Comparison of ENCODE assay signal across 17 mouse cellular contexts in the genomic region with DNA sequence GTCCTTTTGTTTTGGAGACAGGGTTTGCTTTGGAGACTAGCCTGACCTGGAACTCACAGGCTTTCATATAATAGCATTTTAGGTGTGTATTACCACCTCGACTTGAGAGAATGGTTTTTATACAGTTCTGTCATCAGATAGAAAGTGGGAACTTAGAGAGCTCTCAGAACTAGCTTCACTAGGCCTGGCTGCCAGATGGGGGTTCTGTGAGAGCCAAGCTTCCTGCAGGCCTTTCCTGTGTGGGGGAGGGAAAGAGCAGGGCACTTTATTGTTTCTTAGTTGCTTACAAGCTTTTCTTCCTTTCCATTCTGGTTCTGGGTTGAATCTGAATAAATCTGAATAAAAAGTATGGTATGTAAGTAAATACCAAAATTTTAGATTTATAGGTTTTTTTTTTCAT. TPM values are rescaled to one million over a fixed set of nuclear protein-coding genes. Genes with fewer than 3 reads are reported as not detected.
DNase-seq lines count a peak whose midpoint lies in the region; ATAC-seq and TF ChIP-seq lines count a peak whose summit lies in the region.
"Had no signal": no experiment of that assay in that cellular context is flagged by ENCODE, and none has a peak within 500 bp of the region (broad histone marks: within the 10 kb centered on the region; RNA-seq: fewer than 3 reads in every experiment).

No protein-coding gene starts in this region.

- no peak overlapping the region for H3K4me3 ChIP-seq in kidney, postnatal 0 days (replicated peaks; ENCODE audit: low read depth, low read length)
- no peak overlapping the region for H3K4me3 ChIP-seq in kidney, embryonic 14.5 days (ENCODE audit: low read length)
- no peak overlapping the region for H3K4me3 ChIP-seq in embryonic facial prominence, embryonic 14.5 days (ENCODE audit: low read depth, low read length)
- H3K4me3 ChIP-seq in limb, embryonic 12.5 days (replicated peaks), result no peak overlapping the region
- H3K4me3 ChIP-seq: erythroblast, embryonic 14.5 days; heart, embryonic 13.5 days; left cerebral cortex, adult 2 months; liver, embryonic 15.5 days; midbrain, embryonic 10.5 days had no signal

- no peak overlapping the region for H3K9ac ChIP-seq in kidney, postnatal 0 days (ENCODE audit: low read depth, low read length)
- H3K9ac ChIP-seq in kidney, embryonic 14.5 days (ENCODE audit: low read depth, low read length), result no peak overlapping the region
- no peak overlapping the region for H3K9ac ChIP-seq in embryonic facial prominence, embryonic 14.5 days (ENCODE audit: low read depth, low read length)
- no peak overlapping the region for H3K9ac ChIP-seq in limb, embryonic 12.5 days (replicated peaks)
- H3K9ac ChIP-seq: heart, embryonic 13.5 days; liver, embryonic 15.5 days had no signal

- H3K27ac ChIP-seq in kidney, postnatal 0 days, result no peak overlapping the region
- H3K27ac ChIP-seq in kidney, embryonic 14.5 days (ENCODE audit: low read depth, low read length), result no peak overlapping the region
- 0 out of 2 replicates have a peak overlapping the region, but pooled peaks have one; percentile 28 for H3K27ac ChIP-seq in embryonic facial prominence, embryonic 14.5 days (replicated peaks; ENCODE audit: low read depth, low read length)
- H3K27ac ChIP-seq in limb, embryonic 12.5 days, result peak overlapping the region; percentile 62
- H3K27ac ChIP-seq: heart, embryonic 13.5 days; hindbrain, postnatal 0 days; left cerebral cortex, adult 2 months; liver, embryonic 15.5 days; midbrain, embryonic 10.5 days; stomach, postnatal 0 days had no signal

- H3K36me3 ChIP-seq in kidney, postnatal 0 days (ENCODE audit: insufficient read depth, low read length), result peaks cover 1% of the 10 kb centered on the region; the same call in 1 of the 2 replicates
- peaks cover 3% of the 10 kb centered on the region; the same call in 1 of the 2 replicates for H3K36me3 ChIP-seq in kidney, embryonic 14.5 days (ENCODE audit: control insufficient read depth, insufficient read depth, low read length)
- H3K36me3 ChIP-seq in embryonic facial prominence, embryonic 14.5 days (ENCODE audit: control insufficient read depth, insufficient read depth, low read length), result peaks cover 3% of the 10 kb centered on the region; the same call in 1 of the 2 replicates
- H3K36me3 ChIP-seq in limb, embryonic 12.5 days, result peaks cover 12% of the 10 kb centered on the region
- H3K36me3 ChIP-seq: liver, embryonic 15.5 days had no signal

- H3K27me3 ChIP-seq in kidney, postnatal 0 days (ENCODE audit: insufficient read depth, low read length), result no peaks in the 10 kb centered on the region
- no peaks in the 10 kb centered on the region for H3K27me3 ChIP-seq in kidney, embryonic 14.5 days (ENCODE audit: control insufficient read depth, insufficient read depth, low read length)
- H3K27me3 ChIP-seq in embryonic facial prominence, embryonic 14.5 days (replicated peaks; ENCODE audit: control insufficient read depth, insufficient read depth, low read length), result no peaks in the 10 kb centered on the region
- H3K27me3 ChIP-seq in limb, embryonic 12.5 days, result no peaks in the 10 kb centered on the region
- H3K27me3 ChIP-seq: heart, embryonic 13.5 days; liver, embryonic 15.5 days had no signal

- peak; percentile 26 for DNase-seq in kidney, postnatal 0 days (ENCODE audit: low spot score)
- peak; percentile 27 for DNase-seq in lung, postnatal 36 days
- DNase-seq in lung, postnatal 4 days, result no peak
- peak; percentile 73 for DNase-seq in embryonic facial prominence, embryonic 14.5 days (ENCODE audit: low spot score)
- DNase-seq in gastrocnemius, adult 18-20 months (ENCODE audit: low spot score), result no peak
- DNase-seq in c-Kit-positive CD71-positive TER-119-positive erythroid progenitor cells, embryonic 14.5 days (ENCODE audit: low spot score), result no peak
- DNase-seq: adrenal gland, adult 8-10 months; spleen, adult 18-20 months had no signal

- WGBS in kidney, postnatal 0 days, result 65% methylated on average over 1 of the region's 1 CpGs
- 73% methylated on average over 1 of the region's 1 CpGs for WGBS in kidney, embryonic 14.5 days
- WGBS in embryonic facial prominence, embryonic 14.5 days, result 41% methylated on average over 1 of the region's 1 CpGs
- 17% methylated on average over 1 of the region's 1 CpGs for WGBS in limb, embryonic 12.5 days

- TF ChIP-seq CTCF in kidney, postnatal 0 days (IDR thresholded peaks at IDR 0.05; ENCODE audit: low read depth), result no peak

- H3K9me3 ChIP-seq in kidney, postnatal 0 days (replicated peaks; ENCODE audit: low read length), result no peaks in the 10 kb centered on the region
- H3K9me3 ChIP-seq in kidney, embryonic 14.5 days (ENCODE audit: control insufficient read depth, low read length), result no peaks in the 10 kb centered on the region
- no peaks in the 10 kb centered on the region for H3K9me3 ChIP-seq in embryonic facial prominence, embryonic 14.5 days (ENCODE audit: control insufficient read depth, low read length)
- no peaks in the 10 kb centered on the region for H3K9me3 ChIP-seq in limb, embryonic 12.5 days
- H3K9me3 ChIP-seq: heart, embryonic 13.5 days; liver, embryonic 15.5 days; midbrain, embryonic 10.5 days had no signal

- ATAC-seq in kidney, postnatal 0 days (replicated peaks; ENCODE audit: low FRiP score, low read depth), result no peak
- no peak for ATAC-seq in kidney, embryonic 14.5 days (ENCODE audit: low FRiP score, low TSS enrichment)
- ATAC-seq in embryonic facial prominence, embryonic 14.5 days (ENCODE audit: low read depth), result no peak
- no peak for ATAC-seq in limb, embryonic 12.5 days (ENCODE audit: insufficient number of reproducible peaks, insufficient read depth, low FRiP score, low TSS enrichment, low read depth)
- ATAC-seq: hindbrain, postnatal 0 days had no signal

- 0 out of 2 replicates have a peak, but pooled peaks cover 5% of the 10 kb centered on the region for H3K4me1 ChIP-seq in kidney, postnatal 0 days (replicated peaks; ENCODE audit: insufficient read depth, low read length)
- H3K4me1 ChIP-seq in kidney, embryonic 14.5 days (ENCODE audit: control insufficient read depth, insufficient read depth, low read length), result 0 out of 2 replicates have a peak, but pooled peaks cover 2% of the 10 kb centered on the region
- no peaks in the 10 kb centered on the region for H3K4me1 ChIP-seq in embryonic facial prominence, embryonic 14.5 days (ENCODE audit: control insufficient read depth, insufficient read depth, low read length)
- H3K4me1 ChIP-seq in limb, embryonic 12.5 days (replicated peaks), result peaks cover 12% of the 10 kb centered on the region

- no peak overlapping the region for H3K4me2 ChIP-seq in kidney, postnatal 0 days (ENCODE audit: low read length)
- no peak overlapping the region for H3K4me2 ChIP-seq in kidney, embryonic 14.5 days (replicated peaks; ENCODE audit: low read depth, low read length)
- H3K4me2 ChIP-seq in embryonic facial prominence, embryonic 14.5 days (ENCODE audit: low read depth, low read length), result no peak overlapping the region
- H3K4me2 ChIP-seq in limb, embryonic 12.5 days, result no peak overlapping the region
- H3K4me2 ChIP-seq: heart, embryonic 13.5 days; liver, embryonic 15.5 days had no signal

RNA-seq across cellular contexts. Expression of gene Atg5, which starts 54.0 kb away (rescaled TPM):
- 51.4 and 56.6 TPM in 2 replicates for polyA plus RNA-seq in kidney, postnatal 0 days (2015; fragmentation: Nextera tagmentation; extraction: Ambion mirVana)
- 50.2 and 56.3 TPM in 2 replicates for polyA plus RNA-seq in kidney, embryonic 14.5 days (2014; fragmentation: Nextera tagmentation; extraction: Ambion mirVana)
- 41.8 and 49.9 TPM in 2 replicates for polyA plus RNA-seq in embryonic facial prominence, embryonic 14.5 days (2014; fragmentation: Nextera tagmentation; extraction: Ambion mirVana)
- 48.5 and 49.1 TPM in 2 replicates for polyA plus RNA-seq in limb, embryonic 12.5 days (2016; fragmentation: Nextera tagmentation; extraction: Ambion mirVana)
- 10 to 100 TPM; 11.7 to 12.7 TPM for total RNA-seq in gastrocnemius, adult 18-20 months (2021)

Comparison
In these comparisons a context has a peak if more than half of its experiments do, and no peak if none do; other contexts are left out.
1. DNase-seq: peak in kidney, postnatal 0 days (single experiment), lung, postnatal 36 days (single experiment) and embryonic facial prominence, embryonic 14.5 days (single experiment); none in lung, postnatal 4 days (0 of 2), gastrocnemius, adult 18-20 months (single experiment) and c-Kit-positive CD71-positive TER-119-positive erythroid progenitor cells, embryonic 14.5 days (single experiment).
2. H3K27ac ChIP-seq: peak in embryonic facial prominence, embryonic 14.5 days (single experiment) and limb, embryonic 12.5 days (single experiment); none in kidney, postnatal 0 days (single experiment) and kidney, embryonic 14.5 days (single experiment).